Mouse (Mus musculus) ES-E14 (cell line): ENCODE data around the gene Acadvl. TPM values are rescaled to one million over a fixed set of nuclear protein-coding genes. Genes with fewer than 3 reads are reported as not detected.

Experiments
- DNase-seq: peaks from one replicate; pipeline ENCODE4 v3.0.0-alpha.2; 2013; ENCODE audit warnings: low read depth, low spot score
- H3K27ac ChIP-seq: 2 replicates; pipeline ENCODE4 v1.5.1; 2012; ENCODE audit warnings: low read depth, mild to moderate bottlenecking, low read length, moderate library complexity, mixed read lengths; ENCODE audit not compliant: poor library complexity, insufficient read depth, severe bottlenecking
- H3K36me3 ChIP-seq: 2 replicates; pipeline ENCODE4 v1.6.1; 2012; ENCODE audit warnings: mild to moderate bottlenecking, low read length, moderate library complexity, mixed read lengths; ENCODE audit not compliant: control insufficient read depth, poor library complexity, insufficient read depth, severe bottlenecking
- H3K4me1 ChIP-seq, 2 experiments: fragments of 150-350 bp in 1 of 2; sonication (generic) in 1 of 2; 2 replicates each; pipeline ENCODE4 v1.6.1; 2012; ENCODE audit warnings: low read length in 2 of 2, mild to moderate bottlenecking in 1 of 2, mixed read lengths in 1 of 2; ENCODE audit not compliant: control insufficient read depth in 2 of 2, insufficient read depth in 2 of 2, poor library complexity in 1 of 2
- H3K4me3 ChIP-seq, 2 experiments: fragments of 150-350 bp in 1 of 2; sonication (generic) in 1 of 2; 2 replicates each; pipeline ENCODE4 v1.5.1; 2012; ENCODE audit warnings: low read length in 2 of 2, low read depth in 1 of 2, mild to moderate bottlenecking in 1 of 2, mixed read lengths in 1 of 2; ENCODE audit not compliant: insufficient read depth in 1 of 2, poor library complexity in 1 of 2, severe bottlenecking in 1 of 2
- H3K9ac ChIP-seq: 2 replicates; pipeline ENCODE4 v1.6.1; 2012; ENCODE audit warnings: low read depth, mild to moderate bottlenecking, low read length, mixed read lengths; ENCODE audit not compliant: poor library complexity, insufficient read depth, severe bottlenecking
- H3K9me3 ChIP-seq: fragments of 150-350 bp; sonication (generic); 2 replicates; pipeline ENCODE4 v1.6.1; 2012; ENCODE audit warnings: low read depth, mild to moderate bottlenecking, low read length; ENCODE audit not compliant: control insufficient read depth, insufficient read depth
- CHD2 ChIP-seq: IDR thresholded peaks from 2 replicates; pipeline ENCODE4 v1.6.1; 2014; ENCODE audit warnings: mild to moderate bottlenecking, low read depth, low read length, inconsistent platforms
- HCFC1 ChIP-seq: IDR thresholded peaks from 2 replicates; pipeline ENCODE4 v1.6.1; 2012; ENCODE audit warnings: low read length, inconsistent platforms, borderline replicate concordance; ENCODE audit not compliant: insufficient read depth
- MAFK ChIP-seq: IDR thresholded peaks from 2 replicates; pipeline ENCODE4 v1.6.1; 2014; ENCODE audit warnings: mild to moderate bottlenecking, low read depth, low read length, inconsistent platforms; ENCODE audit not compliant: insufficient read depth
- ZC3H11A ChIP-seq: IDR thresholded peaks from 2 replicates; pipeline ENCODE4 v1.6.1; 2012; ENCODE audit warnings: low read depth, mild to moderate bottlenecking, inconsistent platforms, low read length, borderline replicate concordance
- ZNF384 ChIP-seq: IDR thresholded peaks from 2 replicates; pipeline ENCODE4 v1.6.1; 2012; ENCODE audit warnings: low read depth, low read length, inconsistent platforms
- in situ Hi-C, 2 experiments: fragments of 600-800 bp; cut with MboI; formaldehyde crosslinking; loops; one replicate each; pipeline ENCODE4 v1.15.1; 2025; ENCODE audit warnings: low sequenced_read_pairs in 2 of 2, inconsistent platforms in 1 of 2; ENCODE audit not compliant: unreplicated experiment in 2 of 2
- total RNA-seq: library from RNA; depleted of rRNA; stranded (reverse); fragments of 300-350 nt; gene quantifications from 2 replicates; pipeline ENCODE4 v1.2.3, GENCODE M21; 2012

The Acadvl gene
- total RNA-seq, 1 experiment, result 48.7 TPM

GRCm38 (mm10) chr11:70049366-70049765 is 34.2 kb upstream of the Acadvl start:
- Histone ChIP-seq H3K4me1 (no peaks in the 10 kb centered on the region; a peak in 1 of 4 replicates), H3K4me3 (no peak overlapping the region), H3K9ac (no peak overlapping the region), H3K9me3 (no peaks in the 10 kb centered on the region), H3K36me3 (no peaks in the 10 kb centered on the region), H3K27ac (no peak overlapping the region)
- in situ Hi-C loops, result no loop called here
- TF ChIP-seq CHD2 (no peak), ZC3H11A (no peak), ZNF384 (no peak), HCFC1 (no peak), MAFK (no peak)
- DNase-seq, result no peak

DNA sequence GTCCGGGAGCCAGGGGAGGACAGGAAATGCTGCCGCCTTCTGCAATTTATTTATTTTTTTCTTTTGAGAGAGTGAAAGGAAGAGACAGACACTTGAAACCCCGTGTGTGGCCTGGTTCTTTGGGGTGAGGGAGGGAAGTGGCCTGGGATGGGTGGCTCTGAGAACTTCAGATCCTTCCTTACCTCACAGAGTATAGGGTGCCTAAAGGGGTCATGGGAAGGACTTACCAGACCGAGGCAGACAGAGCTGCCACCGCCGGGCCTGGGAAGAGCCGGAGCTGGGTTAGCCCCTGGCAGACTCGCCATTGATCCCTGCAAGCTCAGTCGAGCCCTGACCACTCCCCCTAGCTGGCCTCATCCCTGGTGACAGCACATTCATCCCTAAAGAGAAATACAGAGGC is 30.2 kb upstream of the Acadvl start:
- no peak overlapping the region for H3K9ac ChIP-seq
- no peak overlapping the region for H3K4me3 ChIP-seq
- DNase-seq, result no peak
- no peaks in the 10 kb centered on the region for H3K36me3 ChIP-seq
- in situ Hi-C loops, result no loop called here
- TF ChIP-seq ZNF384 (no peak), CHD2 (no peak), ZC3H11A (no peak), HCFC1 (no peak), MAFK (no peak)
- no peaks in the 10 kb centered on the region for H3K9me3 ChIP-seq
- H3K27ac ChIP-seq, result no peak overlapping the region
- H3K4me1 ChIP-seq, result peaks cover 0 to 4% of the 10 kb centered on the region in 2 experiments; a peak in 1 of 4 replicates

- no peaks in the 10 kb centered on the region for H3K36me3 ChIP-seq
Observed at GRCm38 (mm10) chr11:70043665-70044064, 28.5 kb upstream of the Acadvl start.

DNA sequence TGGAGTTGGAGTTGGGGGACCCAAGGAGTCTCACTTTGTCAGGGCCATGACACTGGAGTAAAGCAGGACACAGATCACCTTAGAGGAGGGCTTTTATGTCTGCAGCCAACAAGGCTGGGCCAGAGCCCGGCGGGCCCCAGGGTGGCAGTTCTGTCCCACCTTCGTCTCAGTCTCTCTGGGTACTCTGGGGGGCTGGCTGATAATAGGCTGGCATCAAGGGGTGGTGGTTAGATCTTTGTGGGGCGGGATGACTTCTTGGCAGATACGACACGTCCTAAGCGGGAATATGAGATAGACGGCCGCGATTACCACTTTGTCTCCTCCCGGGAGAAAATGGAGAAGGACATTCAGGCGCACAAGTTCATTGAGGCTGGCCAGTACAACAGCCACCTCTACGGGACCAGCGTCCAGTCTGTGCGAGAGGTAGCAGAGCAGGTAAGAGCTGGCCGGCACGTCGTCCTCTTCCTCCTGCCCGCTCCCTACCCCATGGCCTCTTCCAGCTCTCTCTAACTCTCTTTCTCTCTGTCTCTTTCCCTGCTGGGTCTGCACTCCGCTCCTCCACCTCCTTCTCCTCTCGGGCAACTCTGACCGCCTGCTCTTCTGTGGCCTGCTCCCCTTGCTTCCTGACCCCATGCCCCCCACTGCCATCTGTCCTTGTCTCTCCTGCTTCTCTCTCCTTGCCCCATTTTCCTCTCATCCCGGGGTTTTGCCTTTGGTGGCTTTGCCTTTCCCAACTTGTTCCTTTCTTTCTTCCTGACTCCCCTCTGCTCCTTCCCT is 27.3 kb upstream of the Acadvl start:
- no peak for TF ChIP-seq MAFK
- TF ChIP-seq HCFC1, result no peak
- no peak for TF ChIP-seq CHD2
- TF ChIP-seq ZNF384, result no peak
- no peak for TF ChIP-seq ZC3H11A
- H3K4me1 ChIP-seq, result peaks cover 0 to 9% of the 10 kb centered on the region in 2 experiments; a peak in 1 of 4 replicates
- H3K9me3 ChIP-seq, result no peaks in the 10 kb centered on the region
- H3K4me3 ChIP-seq, result no peak overlapping the region
- in situ Hi-C loops, result no loop called here
- no peak for DNase-seq
- H3K9ac ChIP-seq, result no peak overlapping the region
- H3K36me3 ChIP-seq, result 0 out of 2 replicates have a peak, but pooled peaks cover 3% of the 10 kb centered on the region
- no peak overlapping the region for H3K27ac ChIP-seq

More at GRCm38 (mm10) chr11:70043665-70044064, 28.5 kb upstream of the Acadvl start:
- H3K4me1 ChIP-seq, result peaks cover 0 to 9% of the 10 kb centered on the region in 2 experiments; a peak in 1 of 4 replicates
- H3K4me3 ChIP-seq, result no peak overlapping the region; a peak in 1 of 4 replicates
- no peak overlapping the region for H3K9ac ChIP-seq
- H3K9me3 ChIP-seq, result no peaks in the 10 kb centered on the region
- no peak overlapping the region for H3K27ac ChIP-seq
- DNase-seq, result no peak
- in situ Hi-C loops, result no loop called here
- TF ChIP-seq CHD2 (no peak), ZNF384 (no peak), HCFC1 (no peak), MAFK (no peak), ZC3H11A (no peak)
